Mouse (Mus musculus): Measurements from ENCODE around the gene Sag. TPM values are rescaled to one million over a fixed set of nuclear protein-coding genes. Genes with fewer than 3 reads are reported as not detected.

The Sag gene
- polyA plus RNA-seq, 1 experiment from 2014 or later: 2.8 TPM

DNA sequence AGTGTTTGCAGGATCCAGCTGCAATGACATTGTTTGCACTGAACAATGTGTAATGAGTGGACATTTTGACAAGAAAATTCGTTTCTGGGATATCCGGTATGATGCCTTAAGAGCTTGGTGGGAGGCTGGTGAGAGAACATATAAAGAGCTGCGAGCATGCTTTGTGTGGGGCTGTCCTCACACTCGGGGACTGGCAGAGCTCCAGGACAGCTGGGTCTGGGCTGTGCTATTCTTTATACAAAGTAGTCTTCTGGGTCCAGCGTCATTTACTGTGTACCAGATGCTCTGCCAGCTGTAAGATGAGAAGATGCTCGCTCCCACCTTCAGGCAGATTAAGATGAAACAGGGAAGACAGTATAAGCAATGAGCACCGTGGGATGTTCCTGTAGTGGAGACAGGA lies 17.2 kb upstream of the Sag start:
- 88% methylated on average over 7 of the region's 7 CpGs for WGBS
- no peak for ATAC-seq (ENCODE audit: low FRiP score, low read depth)
- Histone ChIP-seq H3K27ac (no peak overlapping the region), H3K27me3 (replicated peaks) (no peaks in the 10 kb centered on the region), H3K9me3 (no peaks in the 10 kb centered on the region), H3K4me1 (no peaks in the 10 kb centered on the region), H3K4me2 (replicated peaks) (no peak overlapping the region), H3K4me3 (no peak overlapping the region), H3K9ac (no peak overlapping the region), H3K36me3 (peaks cover 86% of the 10 kb centered on the region)

- no peak overlapping the region for H3K4me2 ChIP-seq (replicated peaks)
- H3K27me3 ChIP-seq (replicated peaks): no peaks in the 10 kb centered on the region
- ATAC-seq (ENCODE audit: low FRiP score, low read depth): no peak
- no peak overlapping the region for H3K4me3 ChIP-seq
- H3K4me1 ChIP-seq: no peaks in the 10 kb centered on the region
- no peak overlapping the region for H3K27ac ChIP-seq
- no peaks in the 10 kb centered on the region for H3K9me3 ChIP-seq
- H3K36me3 ChIP-seq: peaks cover 80% of the 10 kb centered on the region
- H3K9ac ChIP-seq: no peak overlapping the region
- 91% methylated on average over 8 of the region's 8 CpGs for WGBS
These were observed 13.8 kb upstream of the Sag start for GRCm38 (mm10) chr1:87789665-87790064.

- Histone ChIP-seq H3K4me1 (no peaks in the 10 kb centered on the region), H3K9ac (no peak overlapping the region), H3K27me3 (replicated peaks) (no peaks in the 10 kb centered on the region), H3K36me3 (peaks cover 54% of the 10 kb centered on the region), H3K9me3 (no peaks in the 10 kb centered on the region), H3K4me3 (no peak overlapping the region), H3K4me2 (replicated peaks) (no peak overlapping the region), H3K27ac (no peak overlapping the region)
- no peak for ATAC-seq (ENCODE audit: low FRiP score, low read depth)
- WGBS: 88% methylated on average over 4 of the region's 4 CpGs
These were observed 10.9 kb upstream of the Sag start for GRCm38 (mm10) chr1:87792438-87793137.

- Histone ChIP-seq H3K27ac (no peak overlapping the region), H3K4me3 (no peak overlapping the region), H3K36me3 (peaks cover 50% of the 10 kb centered on the region), H3K27me3 (replicated peaks) (no peaks in the 10 kb centered on the region), H3K9ac (no peak overlapping the region), H3K4me1 (no peaks in the 10 kb centered on the region), H3K4me2 (replicated peaks) (no peak overlapping the region), H3K9me3 (no peaks in the 10 kb centered on the region)
- 93% methylated on average over 6 of the region's 6 CpGs for WGBS
- ATAC-seq (ENCODE audit: low FRiP score, low read depth): no peak
These were observed 10.4 kb upstream of the Sag start for GRCm38 (mm10) chr1:87793138-87793449.

DNA sequence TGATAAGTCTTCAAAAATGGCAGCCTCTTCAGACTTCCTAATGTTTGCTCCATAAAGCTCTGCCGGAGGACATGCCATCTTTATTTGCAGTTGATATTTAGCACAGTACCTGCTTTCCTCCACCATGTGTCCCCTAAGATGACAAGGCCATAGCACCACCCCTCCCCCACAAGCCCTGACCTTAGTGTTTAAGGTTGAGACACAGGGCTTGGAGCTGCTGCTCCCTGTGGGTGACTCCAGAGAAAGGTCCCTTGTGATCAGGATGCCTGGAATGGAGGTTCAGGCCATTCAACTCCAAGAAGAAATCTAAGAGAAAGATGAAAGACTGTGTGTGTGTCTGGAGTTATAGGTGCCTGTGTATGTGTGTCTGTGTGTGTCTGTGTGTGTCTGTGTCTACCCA lies 5.8 kb upstream of the Sag start:
- no peak overlapping the region for H3K27ac ChIP-seq
- ATAC-seq (ENCODE audit: low FRiP score, low read depth): no peak
- no peak overlapping the region for H3K4me3 ChIP-seq
- no peaks in the 10 kb centered on the region for H3K27me3 ChIP-seq (replicated peaks)
- no peaks in the 10 kb centered on the region for H3K4me1 ChIP-seq
- H3K9ac ChIP-seq: no peak overlapping the region
- H3K9me3 ChIP-seq: no peaks in the 10 kb centered on the region
- H3K4me2 ChIP-seq (replicated peaks): no peak overlapping the region
- 90% methylated on average over 1 of the region's 1 CpGs for WGBS
- H3K36me3 ChIP-seq: peaks cover 14% of the 10 kb centered on the region

DNA sequence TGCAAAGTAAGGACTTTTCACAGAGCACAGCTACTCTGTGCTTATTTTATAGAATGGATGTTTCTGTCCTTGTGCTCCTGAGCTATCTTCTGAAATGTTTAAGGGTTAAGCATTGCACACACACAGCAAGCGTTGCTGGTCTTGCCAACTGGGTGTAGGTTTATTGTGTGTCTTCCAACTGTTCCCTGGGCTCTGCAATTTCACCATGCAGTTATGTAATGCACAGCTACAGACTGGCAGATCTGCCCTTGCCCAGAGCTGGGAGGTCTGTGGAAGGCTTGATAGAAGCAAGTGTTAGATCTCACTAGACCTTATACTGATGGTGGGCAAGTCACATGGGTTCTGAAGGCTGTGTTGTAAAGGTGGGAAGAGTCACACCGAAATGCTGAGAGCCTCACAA lies 5.2 kb upstream of the Sag start:
- Histone ChIP-seq H3K4me3 (no peak overlapping the region), H3K4me1 (no peaks in the 10 kb centered on the region), H3K27me3 (replicated peaks) (no peaks in the 10 kb centered on the region), H3K9ac (no peak overlapping the region), H3K9me3 (no peaks in the 10 kb centered on the region), H3K27ac (no peak overlapping the region), H3K36me3 (peaks cover 8% of the 10 kb centered on the region; the same call in 1 of the 2 replicates), H3K4me2 (replicated peaks) (no peak overlapping the region)
- no peak for ATAC-seq (ENCODE audit: low FRiP score, low read depth)
- 93% methylated on average over 2 of the region's 2 CpGs for WGBS

- WGBS: 96% methylated on average over 1 of the region's 1 CpGs
- Histone ChIP-seq H3K9me3 (no peaks in the 10 kb centered on the region), H3K4me1 (no peaks in the 10 kb centered on the region), H3K4me3 (no peak overlapping the region), H3K4me2 (replicated peaks) (no peak overlapping the region), H3K27ac (no peak overlapping the region), H3K36me3 (no peaks in the 10 kb centered on the region), H3K9ac (no peak overlapping the region), H3K27me3 (replicated peaks) (no peaks in the 10 kb centered on the region)
- ATAC-seq (ENCODE audit: low FRiP score, low read depth): no peak
These were observed 4.3 kb downstream of the Sag start for GRCm38 (mm10) chr1:87807751-87808150.

DNA sequence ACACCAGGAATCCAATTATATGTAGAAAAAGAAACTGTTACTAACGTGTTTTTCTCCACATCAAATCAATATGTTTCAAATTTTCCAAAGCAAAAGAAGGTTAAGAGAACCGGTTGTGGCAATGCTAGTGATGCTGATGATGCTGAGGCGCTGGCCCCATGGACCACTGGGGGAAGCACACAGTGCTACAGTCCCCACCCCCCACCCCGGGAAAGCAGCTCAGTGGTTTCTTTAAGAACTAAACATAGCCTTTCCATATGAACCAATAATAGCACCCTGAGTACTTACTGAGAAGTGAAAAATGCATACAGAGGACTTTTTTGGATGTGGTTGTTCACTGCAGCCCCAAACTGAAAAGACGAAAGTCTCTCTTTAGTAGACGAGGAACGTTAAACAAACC lies 7.9 kb downstream of the Sag start:
- 90% methylated on average over 7 of the region's 7 CpGs for WGBS
- Histone ChIP-seq H3K4me3 (no peak overlapping the region), H3K9ac (no peak overlapping the region), H3K36me3 (no peaks in the 10 kb centered on the region), H3K4me1 (no peaks in the 10 kb centered on the region), H3K27me3 (replicated peaks) (no peaks in the 10 kb centered on the region), H3K4me2 (replicated peaks) (no peak overlapping the region), H3K9me3 (no peaks in the 10 kb centered on the region), H3K27ac (no peak overlapping the region)
- ATAC-seq (ENCODE audit: low FRiP score, low read depth): no peak

GRCm38 (mm10) chr1:87812061-87812460 lies 8.6 kb downstream of the Sag start:
- Histone ChIP-seq H3K4me2 (replicated peaks) (no peak overlapping the region), H3K9me3 (no peaks in the 10 kb centered on the region), H3K9ac (no peak overlapping the region), H3K4me3 (no peak overlapping the region), H3K27me3 (replicated peaks) (no peaks in the 10 kb centered on the region), H3K27ac (no peak overlapping the region), H3K36me3 (no peaks in the 10 kb centered on the region), H3K4me1 (no peaks in the 10 kb centered on the region)
- WGBS: 83% methylated on average over 10 of the region's 10 CpGs
- no peak for ATAC-seq (ENCODE audit: low FRiP score, low read depth)

- Histone ChIP-seq H3K4me3 (no peak overlapping the region), H3K4me2 (replicated peaks) (no peak overlapping the region), H3K9ac (no peak overlapping the region), H3K9me3 (no peaks in the 10 kb centered on the region), H3K4me1 (no peaks in the 10 kb centered on the region), H3K36me3 (no peaks in the 10 kb centered on the region), H3K27me3 (replicated peaks) (no peaks in the 10 kb centered on the region), H3K27ac (no peak overlapping the region)
- WGBS: 84% methylated on average over 6 of the region's 6 CpGs
- ATAC-seq (ENCODE audit: low FRiP score, low read depth): no peak
These were observed 9.7 kb downstream of the Sag start for GRCm38 (mm10) chr1:87813155-87813554.

DNA sequence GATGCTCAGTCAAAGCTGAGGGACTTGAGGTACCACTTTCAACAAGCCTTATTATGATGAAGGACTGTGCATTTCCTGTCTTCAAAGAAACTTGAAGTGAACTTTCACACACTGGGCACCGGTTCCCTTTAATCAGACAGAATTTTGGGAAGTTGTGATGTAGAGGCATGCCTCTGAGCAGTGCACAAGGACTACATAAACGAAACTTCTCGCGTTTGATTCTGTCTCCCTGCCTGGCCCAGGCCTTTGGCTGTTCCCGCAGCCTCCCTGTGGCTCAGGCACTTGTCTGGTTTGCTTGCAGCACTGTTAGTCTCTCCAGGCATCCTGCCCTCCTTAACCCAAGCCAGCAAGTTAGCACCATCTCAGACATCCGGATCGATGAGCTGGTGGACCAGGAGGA lies 10.2 kb downstream of the Sag start:
- no peaks in the 10 kb centered on the region for H3K27me3 ChIP-seq (replicated peaks)
- H3K4me3 ChIP-seq: no peak overlapping the region
- WGBS: 85% methylated on average over 7 of the region's 7 CpGs
- no peak overlapping the region for H3K27ac ChIP-seq
- no peak overlapping the region for H3K4me2 ChIP-seq (replicated peaks)
- H3K4me1 ChIP-seq: no peaks in the 10 kb centered on the region
- ATAC-seq (ENCODE audit: low FRiP score, low read depth): no peak
- no peak overlapping the region for H3K9ac ChIP-seq
- no peaks in the 10 kb centered on the region for H3K36me3 ChIP-seq
- H3K9me3 ChIP-seq: no peaks in the 10 kb centered on the region

- Histone ChIP-seq H3K4me3 (no peak overlapping the region), H3K27me3 (replicated peaks) (no peaks in the 10 kb centered on the region), H3K4me2 (replicated peaks) (no peak overlapping the region), H3K36me3 (no peaks in the 10 kb centered on the region), H3K4me1 (no peaks in the 10 kb centered on the region; the same call in 1 of the 2 replicates), H3K9ac (no peak overlapping the region), H3K9me3 (no peaks in the 10 kb centered on the region), H3K27ac (no peak overlapping the region)
- 92% methylated on average over 10 of the region's 10 CpGs for WGBS
- no peak for ATAC-seq (ENCODE audit: low FRiP score, low read depth)
These were observed 21.0 kb downstream of the Sag start for GRCm38 (mm10) chr1:87824420-87824995.

DNA sequence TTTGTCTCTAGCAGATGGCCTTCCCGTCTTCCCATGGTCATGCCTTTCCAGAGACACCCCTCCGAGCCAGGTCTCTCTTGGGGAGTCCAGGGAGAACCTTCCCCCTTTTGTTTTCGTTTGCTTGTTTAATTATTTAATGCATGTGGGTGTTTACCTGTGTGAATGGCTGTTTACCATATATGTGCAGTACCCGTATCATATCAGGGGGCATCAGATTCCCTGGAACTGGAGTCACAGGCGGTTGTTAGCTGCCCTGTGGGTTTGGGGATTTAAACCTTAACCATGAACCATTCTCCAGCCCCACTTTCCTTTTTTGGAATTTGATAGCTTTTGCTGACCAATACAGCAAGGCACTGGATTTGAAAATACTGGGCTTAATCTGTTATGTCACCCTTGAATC lies 21.8 kb downstream of the Sag start:
- Histone ChIP-seq H3K4me1 (no peaks in the 10 kb centered on the region; the same call in 1 of the 2 replicates), H3K36me3 (no peaks in the 10 kb centered on the region), H3K27me3 (replicated peaks) (no peaks in the 10 kb centered on the region), H3K9me3 (no peaks in the 10 kb centered on the region), H3K27ac (no peak overlapping the region), H3K9ac (no peak overlapping the region), H3K4me2 (replicated peaks) (no peak overlapping the region), H3K4me3 (no peak overlapping the region)
- WGBS: 81% methylated on average over 5 of the region's 5 CpGs
- no peak for ATAC-seq (ENCODE audit: low FRiP score, low read depth)
